Mouse (Mus musculus): ENCODE data around the gene Cpxcr1.

Cpxcr1 gene

DNA sequence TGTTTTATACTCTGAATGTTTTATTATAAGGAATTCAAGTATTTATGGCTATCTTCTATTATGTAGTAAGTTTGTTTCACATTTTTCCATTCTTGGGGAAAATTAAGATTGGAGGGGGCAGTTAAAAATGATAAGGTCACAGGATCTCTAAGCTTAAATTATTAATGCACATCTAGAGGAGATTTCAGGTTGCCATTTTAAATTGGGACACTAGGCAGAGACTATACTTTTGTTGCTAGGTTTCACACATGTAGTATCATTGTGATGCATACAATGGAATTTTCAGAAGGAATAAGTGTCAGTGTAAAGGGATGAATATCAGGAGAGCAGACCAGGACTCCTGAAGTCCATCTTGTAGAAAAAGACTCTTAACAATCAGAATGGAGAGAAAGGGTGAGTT lies at the start of gene Cpxcr1:
Cpxcr1 (plus strand) TSS at position 301 of the 400 bp plus-strand sequence.
- DNase-seq, result no peak
